Mouse (Mus musculus): Measurements from ENCODE around the gene Rab40b.

GRCm38 (mm10) chr11:121370337-121370994 lies 17.6 kb downstream of the Rab40b start:
- no peak for TF ChIP-seq CTCF (conservative IDR thresholded peaks at IDR 0.05 in 1 of 2, IDR thresholded peaks at IDR 0.05 in 1 of 2; ENCODE audit: low read depth in 2 of 2, low read length in 2 of 2)
- TF ChIP-seq SMC3 (IDR thresholded peaks at IDR 0.05; ENCODE audit: low read depth, low read length), result no peak
- TF ChIP-seq ZMIZ1 (IDR thresholded peaks at IDR 0.05; ENCODE audit: low read depth, low read length), result no peak
- TF ChIP-seq POLR2A (IDR thresholded peaks at IDR 0.05; ENCODE audit: low read depth, low read length), result no peak
- no peak for TF ChIP-seq ZC3H11A (IDR thresholded peaks at IDR 0.05; ENCODE audit: low read depth, low read length)
- TF ChIP-seq E2F4 (IDR thresholded peaks at IDR 0.05; ENCODE audit: insufficient replicate concordance, low read depth, low read length), result no peak
- no peak for TF ChIP-seq ELF1 (IDR thresholded peaks at IDR 0.05; ENCODE audit: low read depth, low read length)
- no peak for TF ChIP-seq MAFK (IDR thresholded peaks at IDR 0.05; ENCODE audit: insufficient replicate concordance, low read length)
- TF ChIP-seq MEF2A (IDR thresholded peaks at IDR 0.05; ENCODE audit: borderline replicate concordance, low read depth, low read length), result no peak
- TF ChIP-seq NELFE (IDR thresholded peaks at IDR 0.05; ENCODE audit: low read depth, low read length), result no peak
